In genomic region chr1:66964857-66965256, GRCm38 (mm10) we compare ENCODE assay signal across 14 mouse cellular contexts.
"Had no signal": no experiment of that assay in that cellular context is flagged by ENCODE, and none has a peak within 500 bp of the region (broad histone marks: within the 10 kb centered on the region; RNA-seq: fewer than 3 reads in every experiment).

No protein-coding gene starts in this region.

- ATAC-seq: liver, postnatal 0 days; lung, postnatal 0 days; midbrain, embryonic 13.5 days had no signal

- DNase-seq: kidney, adult 9 months; kidney, postnatal 14 days; kidney, postnatal 4 days; left cerebral cortex, postnatal 4 days; liver, postnatal 0 days; lung, embryonic 14.5 days; right cerebral cortex, adult 18-20 months; right cerebral cortex, postnatal 14 days; right cerebral cortex, postnatal 4 days; spleen, adult 18-20 months; thymus, adult 18-20 months; thymus, postnatal 36 days had no signal
